Mouse (Mus musculus) thymus, adult 2 months (tissue): ENCODE measurements around the gene Col4a2.

ENCODE experiments used
- CTCF ChIP-seq: fragments of 200-500 bp; IDR thresholded peaks from 2 replicates; pipeline ENCODE4 v1.5.1; 2012; ENCODE audit warnings: mild to moderate bottlenecking, control low read depth, low read length, moderate library complexity, borderline replicate concordance; ENCODE audit not compliant: control insufficient read depth, poor library complexity, insufficient read depth; ENCODE audit errors: extremely low read depth
- POLR2A ChIP-seq: fragments of 200-500 bp; IDR thresholded peaks from 2 replicates; pipeline ENCODE4 v1.6.1; 2012; ENCODE audit warnings: mild to moderate bottlenecking, low read length, control low read depth, moderate library complexity; ENCODE audit not compliant: control insufficient read depth, poor library complexity, insufficient read depth; ENCODE audit errors: extremely low read depth

DNA sequence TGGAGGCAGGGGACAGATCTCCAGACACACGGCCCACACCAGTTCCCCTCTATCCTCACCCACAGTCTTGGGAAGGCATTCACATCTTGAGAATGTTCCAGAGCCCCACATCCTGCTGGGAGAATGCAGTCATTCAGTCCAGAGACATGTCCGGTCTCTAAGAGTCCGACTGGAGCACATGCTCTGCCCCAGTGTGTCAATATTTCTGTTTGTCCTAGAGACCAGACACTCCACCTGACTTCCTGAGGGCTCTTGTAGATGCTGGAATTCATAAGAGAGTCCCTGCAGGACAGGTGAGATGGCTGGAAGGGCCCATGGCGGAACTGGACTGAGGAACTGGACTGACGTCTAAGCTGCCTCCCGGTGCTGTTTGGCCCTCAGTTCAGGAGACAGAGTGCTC is 38.8 kb downstream of the Col4a2 start:
- TF ChIP-seq CTCF (no peak), POLR2A (no peak)
